Comparison of ENCODE assay signal across 9 mouse cellular contexts in the genomic region with DNA sequence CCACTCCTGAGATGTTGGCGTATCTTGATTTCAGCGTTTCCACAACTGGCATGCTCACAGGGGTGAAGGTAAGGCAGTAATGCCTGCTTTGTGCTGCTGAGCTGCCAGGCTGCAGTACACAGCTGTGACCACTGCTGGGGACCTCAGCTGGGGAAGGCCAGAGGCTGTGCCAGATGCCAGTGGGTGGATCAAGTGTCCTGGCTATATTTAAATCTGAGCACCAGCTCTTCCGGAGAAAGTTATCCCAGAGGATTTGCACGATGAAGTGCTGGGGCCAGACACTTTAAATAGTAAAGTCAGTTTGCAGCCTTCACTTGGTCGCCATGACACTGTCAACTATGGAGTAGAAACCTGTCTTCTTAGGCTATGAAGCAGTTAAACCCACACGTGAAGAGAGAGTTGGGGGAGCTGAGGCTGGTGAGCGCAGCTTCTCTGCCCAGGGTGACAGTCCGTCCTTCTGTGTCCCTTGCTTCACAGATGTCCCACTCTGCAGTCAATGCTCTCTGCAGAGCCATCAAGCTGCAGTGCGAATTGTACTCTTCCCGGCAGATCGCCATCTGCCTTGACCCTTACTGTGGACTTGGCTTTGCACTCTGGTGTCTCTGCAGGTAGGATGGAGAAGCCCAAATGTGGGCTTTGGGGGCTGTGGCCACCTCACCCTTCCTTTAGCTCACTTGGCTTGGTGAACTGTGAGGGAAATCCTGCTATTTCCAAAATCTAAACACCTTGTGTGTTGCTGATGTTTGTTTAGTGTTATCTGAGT. TPM values are rescaled to one million over a fixed set of nuclear protein-coding genes. Genes with fewer than 3 reads are reported as not detected.
DNase-seq lines count a peak whose midpoint lies in the region; ATAC-seq and TF ChIP-seq lines count a peak whose summit lies in the region.
"Had no signal": no experiment of that assay in that cellular context is flagged by ENCODE, and none has a peak within 500 bp of the region (broad histone marks: within the 10 kb centered on the region; RNA-seq: fewer than 3 reads in every experiment).

No protein-coding gene starts in this region.

- no peak overlapping the region for H3K9ac ChIP-seq in intestine, postnatal 0 days (ENCODE audit: low read depth, low read length)
- H3K9ac ChIP-seq in intestine, embryonic 16.5 days (ENCODE audit: low read depth, low read length) = no peak overlapping the region
- no peak overlapping the region for H3K9ac ChIP-seq in embryonic facial prominence, embryonic 15.5 days
- peak overlapping the region; percentile 66 for H3K9ac ChIP-seq in heart, embryonic 14.5 days (ENCODE audit: low read length)
- H3K9ac ChIP-seq: neural tube, embryonic 12.5 days had no signal

- no peak for ATAC-seq in intestine, postnatal 0 days
- ATAC-seq in intestine, embryonic 16.5 days = no peak
- ATAC-seq in embryonic facial prominence, embryonic 15.5 days (ENCODE audit: insufficient number of reproducible peaks, low FRiP score, low TSS enrichment, low read depth) = no peak
- peak; percentile 80 for ATAC-seq in heart, embryonic 14.5 days (ENCODE audit: insufficient number of reproducible peaks, insufficient read depth, low FRiP score, low read depth)
- no peak for ATAC-seq in erythroblast, adult 5-6 weeks (replicated peaks; ENCODE audit: low FRiP score, poor library complexity, severe bottlenecking)

- no peak overlapping the region for H3K4me3 ChIP-seq in intestine, postnatal 0 days (ENCODE audit: low read depth, low read length)
- no peak overlapping the region for H3K4me3 ChIP-seq in intestine, embryonic 16.5 days (ENCODE audit: low read length)
- H3K4me3 ChIP-seq in embryonic facial prominence, embryonic 15.5 days (replicated peaks) = no peak overlapping the region
- H3K4me3 ChIP-seq in heart, embryonic 14.5 days (ENCODE audit: control insufficient read depth in 1 of 2, insufficient read depth in 1 of 2, low read depth in 1 of 2, low read length in 2 of 2) = peak overlapping the region; percentile 2 to 12; a peak in 3 of 4 replicates
- H3K4me3 ChIP-seq: neural tube, embryonic 12.5 days had no signal

- peaks cover 76% of the 10 kb centered on the region for H3K36me3 ChIP-seq in intestine, postnatal 0 days (ENCODE audit: control insufficient read depth, insufficient read depth)
- peaks cover 12% of the 10 kb centered on the region; the same call in 1 of the 2 replicates for H3K36me3 ChIP-seq in intestine, embryonic 16.5 days (ENCODE audit: control insufficient read depth, insufficient read depth, low read length)
- peaks cover 64% of the 10 kb centered on the region for H3K36me3 ChIP-seq in embryonic facial prominence, embryonic 15.5 days
- H3K36me3 ChIP-seq in heart, embryonic 14.5 days (ENCODE audit: control insufficient read depth, insufficient read depth, low read length) = peaks cover 54% of the 10 kb centered on the region

- H3K27me3 ChIP-seq in intestine, postnatal 0 days (replicated peaks; ENCODE audit: control insufficient read depth, insufficient read depth, low read length) = no peaks in the 10 kb centered on the region
- H3K27me3 ChIP-seq in intestine, embryonic 16.5 days (replicated peaks; ENCODE audit: control insufficient read depth, insufficient read depth, low read length) = no peaks in the 10 kb centered on the region
- no peaks in the 10 kb centered on the region for H3K27me3 ChIP-seq in embryonic facial prominence, embryonic 15.5 days
- H3K27me3 ChIP-seq in heart, embryonic 14.5 days (ENCODE audit: control insufficient read depth, insufficient read depth, low read length) = no peaks in the 10 kb centered on the region
- H3K27me3 ChIP-seq: neural tube, embryonic 12.5 days had no signal

- peak; percentile 17 for TF ChIP-seq CTCF in intestine, postnatal 0 days (IDR thresholded peaks at IDR 0.05; ENCODE audit: low read depth)

- no peak overlapping the region for H3K27ac ChIP-seq in intestine, postnatal 0 days (ENCODE audit: low read depth, low read length)
- H3K27ac ChIP-seq in intestine, embryonic 16.5 days (ENCODE audit: low read length) = no peak overlapping the region
- peak overlapping the region; percentile 5 for H3K27ac ChIP-seq in embryonic facial prominence, embryonic 15.5 days (replicated peaks)
- peak overlapping the region; percentile 95 to 97 for H3K27ac ChIP-seq in heart, embryonic 14.5 days (replicated peaks in 1 of 2; ENCODE audit: control insufficient read depth in 1 of 2, insufficient read depth in 1 of 2, low read depth in 2 of 2, low read length in 2 of 2)
- H3K27ac ChIP-seq: neural tube, embryonic 12.5 days had no signal

- H3K4me2 ChIP-seq in intestine, postnatal 0 days (replicated peaks; ENCODE audit: low read depth) = no peak overlapping the region
- no peak overlapping the region for H3K4me2 ChIP-seq in intestine, embryonic 16.5 days (ENCODE audit: low read depth, low read length)
- H3K4me2 ChIP-seq in embryonic facial prominence, embryonic 15.5 days (replicated peaks) = no peak overlapping the region
- H3K4me2 ChIP-seq in heart, embryonic 14.5 days (ENCODE audit: low read length) = peak overlapping the region; percentile 59
- H3K4me2 ChIP-seq: neural tube, embryonic 12.5 days had no signal

- H3K4me1 ChIP-seq in intestine, postnatal 0 days (replicated peaks; ENCODE audit: control insufficient read depth, insufficient read depth, low read length) = no peaks in the 10 kb centered on the region
- H3K4me1 ChIP-seq in intestine, embryonic 16.5 days (ENCODE audit: control insufficient read depth, insufficient read depth, low read length) = no peaks in the 10 kb centered on the region
- peaks cover 6% of the 10 kb centered on the region; the same call in 1 of the 2 replicates for H3K4me1 ChIP-seq in embryonic facial prominence, embryonic 15.5 days
- H3K4me1 ChIP-seq in heart, embryonic 14.5 days (ENCODE audit: control insufficient read depth in 2 of 2, insufficient read depth in 2 of 2, low read length in 2 of 2) = peaks cover 32 to 43% of the 10 kb centered on the region in 2 experiments
- H3K4me1 ChIP-seq: neural tube, embryonic 12.5 days had no signal

- no peaks in the 10 kb centered on the region for H3K9me3 ChIP-seq in intestine, postnatal 0 days (ENCODE audit: control insufficient read depth)
- H3K9me3 ChIP-seq in intestine, embryonic 16.5 days (ENCODE audit: control insufficient read depth, low read length) = no peaks in the 10 kb centered on the region
- no peaks in the 10 kb centered on the region for H3K9me3 ChIP-seq in embryonic facial prominence, embryonic 15.5 days (replicated peaks)
- H3K9me3 ChIP-seq in heart, embryonic 14.5 days (ENCODE audit: control insufficient read depth, low read length) = no peaks in the 10 kb centered on the region
- H3K9me3 ChIP-seq: neural tube, embryonic 12.5 days had no signal

- 87% methylated on average over 11 of the region's 11 CpGs for WGBS in intestine, postnatal 0 days
- WGBS in intestine, embryonic 16.5 days = 85% methylated on average over 11 of the region's 11 CpGs
- WGBS in embryonic facial prominence, embryonic 15.5 days = 74% methylated on average over 11 of the region's 11 CpGs
- 48% methylated on average over 11 of the region's 11 CpGs for WGBS in heart, embryonic 14.5 days

- DNase-seq in brain, adult 2 months (ENCODE audit: low read depth, low spot score) = peak; percentile 92
- DNase-seq in spleen, postnatal 10 days (ENCODE audit: low spot score in 2 of 2) = no peak
- DNase-seq in right cerebral cortex, postnatal 36 days (ENCODE audit: low spot score in 2 of 2) = no peak

RNA-seq across cellular contexts. Expression of gene Atf1, which starts 28.5 kb away (rescaled TPM):
- 25.3 and 29.0 TPM in 2 replicates for polyA plus RNA-seq in intestine, postnatal 0 days (2015; fragmentation: Nextera tagmentation; extraction: Ambion mirVana)
- 32.7 and 36.4 TPM in 2 replicates for polyA plus RNA-seq in intestine, embryonic 16.5 days (2015; fragmentation: Nextera tagmentation; extraction: Ambion mirVana)
- 43.9 and 46.2 TPM in 2 replicates for polyA plus RNA-seq in embryonic facial prominence, embryonic 15.5 days (2015; fragmentation: Nextera tagmentation; extraction: Ambion mirVana)
- 36.8 and 37.1 TPM in 2 replicates for polyA plus RNA-seq in heart, embryonic 14.5 days (2014; fragmentation: Nextera tagmentation; extraction: Ambion mirVana)
- total RNA-seq in erythroblast, adult 5-6 weeks (2015; ENCODE audit: low replicate concordance) = 32.9 and 33.6 TPM in 2 replicates
- 64.8 and 87.7 TPM in 2 replicates for total RNA-seq in erythroblast, adult 5-6 weeks (2017; ENCODE audit: low replicate concordance)

Comparison
In these comparisons a context has a peak if more than half of its experiments do, and no peak if none do; other contexts are left out.
1. H3K27ac ChIP-seq: peak in embryonic facial prominence, embryonic 15.5 days (single experiment) and heart, embryonic 14.5 days (2 of 2); none in intestine, postnatal 0 days (single experiment) and intestine, embryonic 16.5 days (single experiment).
2. H3K4me3 ChIP-seq: peak in heart, embryonic 14.5 days (2 of 2); none in intestine, postnatal 0 days (single experiment), intestine, embryonic 16.5 days (single experiment) and embryonic facial prominence, embryonic 15.5 days (single experiment).